Mouse (Mus musculus) urinary bladder, postnatal 0 days (tissue): ENCODE measurements around the gene Galc. TPM values are rescaled to one million over a fixed set of nuclear protein-coding genes. Genes with fewer than 3 reads are reported as not detected.

Experiments used
- polyA plus RNA-seq: library from polyadenylated mRNA; unstranded; fragments of >200 nt; fragmentation: Nextera tagmentation; extraction: Ambion mirVana; gene quantifications from 2 replicates; pipeline ENCODE4 v1.2.1, GENCODE M21; 2015

Gene Galc
- 2.8 and 3.6 TPM in 2 replicates for polyA plus RNA-seq

GRCm38 (mm10) chr12:98258845-98259517 is at the start of gene Galc:
Gene Galc, minus strand, starts transcription at chr12:98259459.

DNA sequence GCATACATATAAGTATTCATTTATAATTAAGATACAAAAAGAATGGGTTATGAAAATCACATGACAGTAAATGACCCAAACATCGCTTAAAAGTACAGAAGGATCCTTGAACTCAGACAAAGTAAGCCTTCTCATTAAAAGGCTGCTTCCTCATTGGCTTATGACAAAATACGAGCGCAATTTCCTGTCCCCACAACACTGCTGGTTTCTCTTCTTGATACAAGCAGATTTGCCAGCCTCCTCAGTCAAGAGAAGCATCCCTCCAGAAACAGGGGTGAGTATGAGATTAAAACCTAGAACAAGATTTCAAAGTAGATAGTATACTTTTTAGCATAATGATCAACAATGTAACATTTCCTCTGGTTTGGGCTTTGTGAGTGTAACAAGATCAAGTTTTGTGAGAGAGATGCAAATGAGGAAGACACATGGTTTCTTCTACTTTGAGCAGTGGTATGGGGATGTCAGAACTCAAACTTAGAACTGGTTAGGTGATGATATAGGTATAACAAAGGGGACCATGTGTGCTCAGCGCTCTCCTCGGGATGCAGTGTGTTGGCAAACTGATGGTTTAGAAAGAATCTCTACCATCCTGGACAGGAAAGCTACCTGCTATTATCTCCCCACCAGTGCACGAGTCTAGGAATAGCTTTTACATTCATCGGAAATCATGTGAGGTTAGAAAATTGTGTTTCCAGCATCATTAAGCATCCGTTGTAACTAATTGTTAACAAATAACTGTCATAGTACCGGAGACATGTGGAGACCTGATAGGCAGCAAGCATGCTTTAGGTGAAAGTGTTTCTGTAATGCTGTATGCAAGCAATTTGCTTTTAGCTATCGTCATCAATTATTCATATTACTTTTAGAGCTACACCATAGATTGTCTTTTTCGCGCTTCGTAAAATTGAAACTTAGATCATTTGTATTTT is 9.4 kb upstream of the Galc start, which contains the start of gene Gpr65:
TSS of gene Gpr65 (plus strand) at position 195 of the 929 bp plus-strand sequence.

Other genes starting within 250 kb of the Galc start
- 0.93 and 1.8 TPM in 2 replicates for gene Gpr65, start 9.2 kb upstream of the Galc start, polyA plus RNA-seq